Mouse (Mus musculus) liver, embryonic 14.5 days (tissue): ENCODE data around the gene Ninj2. TPM values are rescaled to one million over a fixed set of nuclear protein-coding genes. Genes with fewer than 3 reads are reported as not detected.

ENCODE experiments used
- ATAC-seq: fragments of 200-750 bp; cut with Nextera tagmentation; 2 replicates; pipeline ENCODE4 v1.8.0; 2017; ENCODE audit warnings: moderate number of reproducible peaks, mild to moderate bottlenecking, moderate library complexity; ENCODE audit not compliant: insufficient read depth
- DNase-seq, 3 experiments: peaks; one replicate each; pipeline ENCODE4 v3.0.0-alpha.2; 2012 to 2013; ENCODE audit warnings: low read depth in 3 of 3, low spot score in 3 of 3
- H3K27ac ChIP-seq: fragments of 300-500 bp; sonication (generic); 2 replicates; pipeline ENCODE4 v1.5.1; 2014; ENCODE audit warnings: moderate library complexity, mild to moderate bottlenecking, control low read depth, inconsistent platforms
- H3K27me3 ChIP-seq: fragments of 300-500 bp; sonication (generic); 2 replicates; pipeline ENCODE4 v1.6.1; 2014; ENCODE audit warnings: mild to moderate bottlenecking, low read length, moderate library complexity; ENCODE audit not compliant: control insufficient read depth, insufficient read depth
- H3K36me3 ChIP-seq: fragments of 300-500 bp; sonication (generic); replicated peaks from 2 replicates; pipeline ENCODE4 v1.6.1; 2014; ENCODE audit warnings: low read depth; ENCODE audit not compliant: control insufficient read depth, insufficient read depth
- H3K4me1 ChIP-seq, 2 experiments: fragments of 200-500 bp in 1 of 2; fragments of 300-500 bp in 1 of 2; sonication (generic) in 1 of 2; replicated peaks; 2 replicates each; pipeline ENCODE4 v1.6.1; 2012 to 2014; ENCODE audit warnings: antibody characterized with exemption in 1 of 2, inconsistent platforms in 1 of 2, low read length in 1 of 2; ENCODE audit not compliant: control insufficient read depth in 2 of 2, insufficient read depth in 2 of 2
- H3K4me2 ChIP-seq: fragments of 300-500 bp; sonication (generic); 2 replicates; pipeline ENCODE4 v1.6.1; 2014; ENCODE audit warnings: low read depth, mild to moderate bottlenecking, control low read depth, moderate library complexity
- H3K4me3 ChIP-seq, 2 experiments: fragments of 200-500 bp in 1 of 2; fragments of 300-500 bp in 1 of 2; sonication (generic) in 1 of 2; 2 replicates each; pipeline ENCODE4 v1.5.1; 2012 to 2014; ENCODE audit warnings: low read depth in 2 of 2, low read length in 2 of 2, mild to moderate bottlenecking in 2 of 2, control low read depth in 1 of 2, inconsistent platforms in 1 of 2, moderate library complexity in 1 of 2; ENCODE audit not compliant: insufficient read depth in 1 of 2
- H3K9ac ChIP-seq: fragments of 300-500 bp; sonication (generic); replicated peaks from 2 replicates; pipeline ENCODE4 v1.6.1; 2014; ENCODE audit warnings: mild to moderate bottlenecking, control low read depth, moderate library complexity
- H3K9me3 ChIP-seq: fragments of 300-500 bp; sonication (generic); 2 replicates; pipeline ENCODE4 v1.6.1; 2016; ENCODE audit warnings: low read length, mixed read lengths; ENCODE audit not compliant: control insufficient read depth
- CTCF ChIP-seq: IDR thresholded peaks from 2 replicates; pipeline ENCODE4 v1.5.1; 2016; ENCODE audit warnings: antibody characterized with exemption, low read depth, control low read depth
- EP300 ChIP-seq: IDR thresholded peaks from 2 replicates; pipeline ENCODE4 v1.6.1; 2016; ENCODE audit warnings: antibody characterized with exemption, low read depth
- whole genome bisulfite sequencing: fragments of 180-500 bp; shearing (Covaris S2); extraction: QIAGEN DNeasy Blood & Tissue Kit; methylation state at CpG from one replicate; pipeline ENCODE4 v1.1.7; 2014; ENCODE audit not compliant: insufficient replicate concordance; 5-methylcytosine and 5-hydroxymethylcytosine counted together
- polyA plus RNA-seq, 2 experiments: library from polyadenylated mRNA; depleted of rRNA in 1 of 2; stranded (reverse) in 1 of 2; unstranded in 1 of 2; fragments of >200 nt; fragmentation: Nextera tagmentation in 1 of 2; extraction: Ambion mirVana in 1 of 2; gene quantifications; 2 replicates each; pipeline versions ENCODE4 v1.2.1 to v1.2.3; 2012 to 2014

Ninj2 gene
- polyA plus RNA-seq (2012; rRNA removed) = 0.14 TPM in 1 of 2 replicates, not detected in the other
- 0.33 TPM in 1 of 2 replicates, not detected in the other for polyA plus RNA-seq (2014; fragmentation: Nextera tagmentation; extraction: Ambion mirVana)

DNA sequence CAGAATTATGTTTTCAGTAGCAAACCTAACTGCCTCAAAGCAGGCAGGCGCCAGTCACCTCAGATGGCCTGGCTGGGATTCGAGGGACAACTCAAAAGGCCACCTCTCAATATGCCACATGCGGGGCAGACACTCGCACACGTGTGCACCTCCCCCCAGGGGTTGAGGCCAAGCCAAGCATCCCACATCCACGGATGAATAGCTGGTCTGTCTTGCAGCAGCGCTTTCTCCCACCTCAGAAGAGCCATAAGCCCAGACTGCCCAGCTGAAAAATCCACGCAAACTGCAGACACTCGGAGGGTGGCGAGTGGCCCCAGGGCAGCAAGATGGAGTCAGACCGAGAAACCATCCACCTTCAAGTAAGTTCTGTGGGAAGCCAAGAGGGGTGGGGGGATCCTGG lies at the start of gene Ninj2:
Ninj2 (plus strand) TSS at position 251 of the 400 bp plus-strand sequence.
- no peak for TF ChIP-seq CTCF
- Histone ChIP-seq H3K27me3 (no peaks in the 10 kb centered on the region), H3K4me2 (no peak within 1 kb of the TSS), H3K4me1 (no peaks in the 10 kb centered on the region), H3K4me3 (no peak within 1 kb of the TSS), H3K9ac (no peak within 1 kb of the TSS), H3K9me3 (no peaks in the 10 kb centered on the region), H3K27ac (no peak within 1 kb of the TSS), H3K36me3 (no peaks in the 10 kb centered on the region)
- ATAC-seq (no peak), DNase-seq (no peak)
- WGBS = 72% methylated on average over 11 of the region's 11 CpGs

GRCm38 (mm10) chr6:120045406-120045805 lies 47.7 kb upstream of the Ninj2 start:
- Histone ChIP-seq H3K4me3 (no peak overlapping the region), H3K9me3 (no peaks in the 10 kb centered on the region), H3K27me3 (no peaks in the 10 kb centered on the region), H3K36me3 (no peaks in the 10 kb centered on the region), H3K27ac (no peak overlapping the region), H3K4me2 (no peak overlapping the region), H3K4me1 (no peaks in the 10 kb centered on the region), H3K9ac (no peak overlapping the region)
- 74% methylated on average over 4 of the region's 4 CpGs for WGBS
- no peak for DNase-seq
- ATAC-seq = no peak
- TF ChIP-seq EP300 (no peak), CTCF (no peak)

GRCm38 (mm10) chr6:120047705-120048292 lies 45.4 kb upstream of the Ninj2 start:
- 49% methylated on average over 7 of the region's 7 CpGs for WGBS
- no peak for TF ChIP-seq CTCF
- TF ChIP-seq EP300 = no peak

DNA sequence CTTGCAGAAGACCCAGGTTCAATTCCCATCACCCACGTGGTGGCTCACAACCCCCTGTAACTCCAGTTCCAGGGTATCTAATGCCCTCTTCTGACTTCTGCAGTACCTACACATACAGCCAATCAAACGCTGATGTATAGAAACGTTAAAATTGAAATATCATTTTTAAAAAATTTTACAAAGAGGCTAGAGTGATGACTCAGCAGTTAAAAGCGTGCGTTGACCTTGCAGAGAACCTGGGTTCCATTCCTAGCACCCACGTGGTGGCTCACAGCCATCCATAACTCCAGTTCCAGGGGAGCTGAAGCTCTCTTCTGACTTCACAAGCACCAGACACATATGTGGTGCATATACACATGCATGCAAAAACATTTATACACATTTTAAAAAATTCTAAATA lies 38.7 kb upstream of the Ninj2 start:
- Histone ChIP-seq H3K4me1 (no peaks in the 10 kb centered on the region), H3K9me3 (no peaks in the 10 kb centered on the region), H3K9ac (no peak overlapping the region), H3K36me3 (no peaks in the 10 kb centered on the region), H3K27me3 (no peaks in the 10 kb centered on the region), H3K4me2 (no peak overlapping the region), H3K4me3 (no peak overlapping the region), H3K27ac (no peak overlapping the region)
- no peak for ATAC-seq
- DNase-seq = no peak
- TF ChIP-seq EP300 = no peak
- no peak for TF ChIP-seq CTCF
- WGBS = 65% methylated on average over 6 of the region's 6 CpGs

More at GRCm38 (mm10) chr6:120047705-120048292, 45.4 kb upstream of the Ninj2 start:
- Histone ChIP-seq H3K27me3 (no peaks in the 10 kb centered on the region), H3K9ac (no peak overlapping the region), H3K4me2 (no peak overlapping the region), H3K27ac (no peak overlapping the region), H3K36me3 (no peaks in the 10 kb centered on the region), H3K9me3 (no peaks in the 10 kb centered on the region), H3K4me3 (no peak overlapping the region), H3K4me1 (no peaks in the 10 kb centered on the region)
- ATAC-seq = no peak
- no peak for DNase-seq

- Histone ChIP-seq H3K27me3 (no peaks in the 10 kb centered on the region), H3K9ac (no peak overlapping the region), H3K36me3 (no peaks in the 10 kb centered on the region), H3K4me1 (no peaks in the 10 kb centered on the region), H3K9me3 (no peaks in the 10 kb centered on the region), H3K4me3 (no peak overlapping the region), H3K4me2 (no peak overlapping the region), H3K27ac (no peak overlapping the region)
- no peak for ATAC-seq
- 45% methylated on average over 2 of the region's 2 CpGs for WGBS
- TF ChIP-seq CTCF = no peak
- no peak for TF ChIP-seq EP300
- DNase-seq = no peak
These were observed 37.2 kb upstream of the Ninj2 start for GRCm38 (mm10) chr6:120055666-120056540.
